Mouse (Mus musculus): ENCODE measurements at regions not wholly inside any gene's neighbourhood (a gene's known extent, or its start where the extent isn't known, plus 50 kb on each side); places are given as distances from the start of the nearest gene placed in this dataset.

DNA sequence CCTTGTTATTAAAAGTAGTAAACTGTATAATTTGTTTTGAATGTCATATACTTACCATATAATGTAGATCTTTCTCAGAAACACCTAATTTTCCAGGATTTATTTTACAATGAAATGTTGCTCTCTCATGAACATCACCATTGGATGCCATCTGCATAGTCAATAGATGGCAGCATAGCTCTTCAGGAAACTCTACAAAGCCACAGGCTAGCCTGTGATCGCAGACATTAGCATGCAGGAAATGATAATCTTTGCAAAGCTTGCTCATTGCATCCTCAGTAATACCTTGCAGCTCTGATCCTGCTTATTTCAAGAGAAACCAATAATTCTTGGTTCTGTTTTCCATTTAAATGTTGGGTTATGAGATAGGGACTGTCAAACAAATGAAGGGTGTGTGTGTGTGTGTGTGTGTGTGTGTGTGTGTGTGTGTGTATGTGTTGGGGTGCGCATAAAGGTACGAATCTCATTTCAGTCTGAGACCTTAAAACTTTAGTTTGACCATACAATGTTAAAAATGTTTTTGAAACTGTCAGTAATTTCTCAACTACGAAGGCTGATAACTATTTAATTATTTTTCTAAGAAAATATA is 1595.1 kb upstream of the Pcdh10 start:
- H3K4me2 ChIP-seq (replicated peaks; ENCODE audit: low read depth, low read length) = no peak overlapping the region
- H3K9me3 ChIP-seq (ENCODE audit: low read length) = no peaks in the 10 kb centered on the region
- no peaks in the 10 kb centered on the region for H3K36me3 ChIP-seq (ENCODE audit: insufficient read depth, low read length)
- DNase-seq (ENCODE audit: low spot score) (no peak), ATAC-seq (no peak)
- H3K27ac ChIP-seq (ENCODE audit: low read length) = no peak overlapping the region
- no peaks in the 10 kb centered on the region for H3K27me3 ChIP-seq (replicated peaks; ENCODE audit: insufficient read depth, low read length)
- H3K4me1 ChIP-seq (ENCODE audit: insufficient read depth, low read depth, low read length) = no peaks in the 10 kb centered on the region
- TF ChIP-seq EP300 (IDR thresholded peaks at IDR 0.05) (no peak), CTCF (IDR thresholded peaks at IDR 0.05) (0 out of 2 replicates have a peak, but pooled peaks have one; percentile 20)
- 75% methylated on average over 4 of the region's 4 CpGs for WGBS
- H3K4me3 ChIP-seq (ENCODE audit: low read depth, low read length) = no peak overlapping the region
- no peak overlapping the region for H3K9ac ChIP-seq (replicated peaks; ENCODE audit: low read depth)

GRCm38 (mm10) chr3:43784170-43784569 is 1594.0 kb upstream of the Pcdh10 start:
- WGBS = 73% methylated on average over 2 of the region's 2 CpGs
- DNase-seq (ENCODE audit: low spot score) = no peak

More at GRCm38 (mm10) chr3:43784170-43784569, 1594.0 kb upstream of the Pcdh10 start:
- Histone ChIP-seq H3K36me3 (ENCODE audit: insufficient read depth, low read length) (no peaks in the 10 kb centered on the region), H3K9me3 (ENCODE audit: low read length) (no peaks in the 10 kb centered on the region), H3K4me1 (ENCODE audit: insufficient read depth, low read depth, low read length) (no peaks in the 10 kb centered on the region), H3K27ac (ENCODE audit: low read length) (no peak overlapping the region), H3K4me3 (ENCODE audit: low read depth, low read length) (no peak overlapping the region), H3K27me3 (replicated peaks; ENCODE audit: insufficient read depth, low read length) (no peaks in the 10 kb centered on the region), H3K4me2 (replicated peaks; ENCODE audit: low read depth, low read length) (no peak overlapping the region), H3K9ac (replicated peaks; ENCODE audit: low read depth) (no peak overlapping the region)
- ATAC-seq = no peak
- TF ChIP-seq EP300 (IDR thresholded peaks at IDR 0.05) (no peak), CTCF (IDR thresholded peaks at IDR 0.05) (no peak)

Measured in lung, postnatal 0 days (tissue).